ENCODE assay signal across 12 mouse cellular contexts in genomic region chr17:74968738-74969271, GRCm38 (mm10). TPM values are rescaled to one million over a fixed set of nuclear protein-coding genes. Genes with fewer than 3 reads are reported as not detected.
A peak's percentile ranks its signal among the peaks of the same experiment; 100 is the strongest.
DNase-seq lines count a peak whose midpoint lies in the region; ATAC-seq and TF ChIP-seq lines count a peak whose summit lies in the region.
"Had no signal": no experiment of that assay in that cellular context is flagged by ENCODE, and none has a peak within 500 bp of the region (broad histone marks: within the 10 kb centered on the region; RNA-seq: fewer than 3 reads in every experiment).

No protein-coding gene starts in this region.

- WGBS in liver, embryonic 13.5 days (ENCODE audit: insufficient replicate concordance) = 69% methylated on average over 16 of the region's 16 CpGs

- no peak for TF ChIP-seq CTCF in gastrocnemius, adult 2 months (IDR thresholded peaks at IDR 0.05)

- no peaks in the 10 kb centered on the region for H3K9me3 ChIP-seq in liver, embryonic 13.5 days (replicated peaks)
- H3K9me3 ChIP-seq: neural tube, embryonic 13.5 days had no signal

- ATAC-seq in frontal cortex, adult (ENCODE audit: low TSS enrichment) = peak; percentile 81
- ATAC-seq in liver, embryonic 13.5 days (ENCODE audit: low read depth) = no peak

- no peak for DNase-seq in frontal cortex, postnatal 36 days (ENCODE audit: low spot score in 2 of 2)
- peak; percentile 24 to 33 for DNase-seq in right cerebral cortex, postnatal 10 days (ENCODE audit: low spot score in 2 of 2)
- DNase-seq in right cerebral cortex, postnatal 14 days = no peak
- DNase-seq in liver, embryonic 13.5 days = no peak
- no peak for DNase-seq in gastrocnemius, adult 2 months
- DNase-seq in spleen, postnatal 36 days (ENCODE audit: low spot score in 2 of 2) = no peak
- no peak for DNase-seq in thymus, adult 18-20 months
- DNase-seq: kidney, adult 9 months; thymus, postnatal 4 days had no signal

- no peak overlapping the region for H3K9ac ChIP-seq in liver, embryonic 13.5 days
- H3K9ac ChIP-seq: neural tube, embryonic 13.5 days had no signal

- H3K4me2 ChIP-seq in liver, embryonic 13.5 days = peak overlapping the region; percentile 28; the same call in 1 of the 2 replicates
- H3K4me2 ChIP-seq: heart, embryonic 11.5 days; neural tube, embryonic 13.5 days had no signal

- no peaks in the 10 kb centered on the region for H3K27me3 ChIP-seq in liver, embryonic 13.5 days
- H3K27me3 ChIP-seq: neural tube, embryonic 13.5 days had no signal

- H3K4me3 ChIP-seq in liver, embryonic 13.5 days (replicated peaks) = no peak overlapping the region
- H3K4me3 ChIP-seq in gastrocnemius, adult 2 months = no peak overlapping the region
- H3K4me3 ChIP-seq: neural tube, embryonic 13.5 days had no signal

- H3K27ac ChIP-seq in liver, embryonic 13.5 days = peak overlapping the region; percentile 55; the same call in 1 of the 2 replicates
- H3K27ac ChIP-seq in gastrocnemius, adult 2 months = no peak overlapping the region
- H3K27ac ChIP-seq: neural tube, embryonic 13.5 days had no signal

- no peaks in the 10 kb centered on the region for H3K36me3 ChIP-seq in liver, embryonic 13.5 days
- H3K36me3 ChIP-seq: neural tube, embryonic 13.5 days had no signal

- peaks cover 17% of the 10 kb centered on the region for H3K4me1 ChIP-seq in liver, embryonic 13.5 days (replicated peaks)

- intact Hi-C loops in gastrocnemius, adult 2 months (cut with DNase I) = no loop called here

RNA-seq across cellular contexts. Expression of gene Ltbp1, which starts 36.6 kb away (rescaled TPM):
- polyA plus RNA-seq in liver, embryonic 13.5 days (2015; fragmentation: Nextera tagmentation; extraction: Ambion mirVana) = 2.7 and 2.9 TPM in 2 replicates
- total RNA-seq in gastrocnemius, adult 2 months (2021) = 10 to 100 TPM in 1 of 2 experiments, 1 to 10 TPM in 1; 8.9 to 11.0 TPM

Comparison
In these comparisons a context has a peak if more than half of its experiments do, and no peak if none do; other contexts are left out.
1. DNase-seq: peak in right cerebral cortex, postnatal 10 days (2 of 2); none in frontal cortex, postnatal 36 days (0 of 2), right cerebral cortex, postnatal 14 days (single experiment), liver, embryonic 13.5 days (single experiment), gastrocnemius, adult 2 months (single experiment), spleen, postnatal 36 days (0 of 2) and thymus, adult 18-20 months (0 of 2).